Mouse (Mus musculus): ENCODE measurements around the gene Sod1. TPM values are rescaled to one million over a fixed set of nuclear protein-coding genes. Genes with fewer than 3 reads are reported as not detected.
"Not testable (repeated sequence)": the region's sequence is repeated elsewhere in the genome, so short reads cannot be mapped to it uniquely, and the experiment has no call there.

Gene Sod1
- total RNA-seq, 2 experiments from 2014 or later = 463 to 497 TPM

DNA sequence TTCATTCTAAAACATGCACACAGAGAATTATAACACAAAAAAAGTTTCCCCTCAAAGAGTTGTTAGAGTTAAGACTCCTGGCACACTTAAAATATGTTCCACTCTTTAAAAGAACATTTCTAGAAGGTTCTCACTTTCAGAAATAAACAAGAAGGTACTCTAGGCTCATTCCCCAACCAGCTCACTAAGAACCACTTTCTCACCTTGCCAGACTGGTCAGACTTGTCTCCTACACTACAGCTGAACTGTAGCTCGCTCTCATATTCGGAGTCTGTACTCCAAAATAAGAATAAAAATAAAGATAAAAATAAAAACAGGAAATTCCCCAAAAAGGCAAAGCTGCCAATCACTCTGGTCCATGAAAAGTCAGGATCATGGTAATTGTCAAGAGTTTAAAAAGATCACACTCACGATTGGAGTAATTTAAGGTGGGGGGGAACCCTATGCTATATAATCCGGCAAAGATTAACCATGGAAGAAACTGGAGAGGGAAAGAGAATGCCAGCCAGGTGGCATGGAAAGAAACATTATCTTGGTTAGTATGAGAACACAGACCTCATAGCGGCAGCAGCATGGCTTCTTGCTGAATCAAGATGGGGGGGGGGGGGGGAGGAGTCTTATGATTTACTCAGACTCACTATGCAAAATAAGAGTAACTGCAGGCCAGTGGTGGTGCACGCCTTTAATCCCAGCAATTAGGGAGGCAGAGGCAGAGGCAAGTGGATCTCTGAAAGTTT is 17.2 kb upstream of the Sod1 start:
- intact Hi-C loops (cut with DNase I) = no loop called here

DNA sequence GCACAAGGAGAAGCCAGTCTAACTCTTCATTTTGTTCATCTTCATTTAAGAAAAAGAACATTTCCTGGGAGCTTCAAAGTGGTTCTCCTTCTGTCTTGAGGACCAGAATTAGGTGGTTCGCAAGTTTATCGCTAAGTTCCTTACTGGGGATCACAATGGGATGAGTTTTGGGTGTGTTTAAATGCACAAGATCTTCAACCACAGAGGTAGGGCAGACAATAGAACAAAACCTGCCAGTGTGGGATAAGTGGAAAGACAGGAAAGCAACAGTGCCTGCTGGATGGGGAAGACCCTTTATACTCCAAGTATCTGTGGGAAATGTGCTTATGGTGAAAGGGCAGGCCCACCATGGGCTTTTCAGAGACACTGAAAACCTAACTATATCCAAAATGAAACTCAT is 15.7 kb upstream of the Sod1 start:
- DNase-seq = no peak
- intact Hi-C loops (cut with DNase I) = no loop called here

More for the DNA sequence above, 17.2 kb upstream of the Sod1 start:
- no peak for DNase-seq

DNA sequence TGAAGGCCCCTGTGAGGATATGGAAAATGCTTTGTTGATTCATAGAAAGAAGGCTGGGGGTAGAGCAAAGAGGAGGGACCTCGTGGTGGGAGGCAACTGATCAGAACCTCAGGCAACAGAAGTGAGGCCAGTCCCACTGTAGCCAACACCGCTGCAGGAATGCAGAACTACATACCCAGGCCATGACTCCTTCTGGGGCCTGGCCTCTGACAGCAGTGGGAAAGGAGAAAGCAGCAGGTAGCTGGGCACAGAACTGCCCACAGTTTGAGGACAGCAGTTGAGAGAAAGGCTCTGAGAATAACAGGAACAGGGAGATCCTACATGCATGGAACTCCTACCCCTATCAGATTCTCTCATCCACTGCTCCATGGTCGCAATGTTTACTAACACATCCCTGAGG is 11.6 kb upstream of the Sod1 start:
- DNase-seq = no peak
- intact Hi-C loops (cut with DNase I) = no loop called here

DNA sequence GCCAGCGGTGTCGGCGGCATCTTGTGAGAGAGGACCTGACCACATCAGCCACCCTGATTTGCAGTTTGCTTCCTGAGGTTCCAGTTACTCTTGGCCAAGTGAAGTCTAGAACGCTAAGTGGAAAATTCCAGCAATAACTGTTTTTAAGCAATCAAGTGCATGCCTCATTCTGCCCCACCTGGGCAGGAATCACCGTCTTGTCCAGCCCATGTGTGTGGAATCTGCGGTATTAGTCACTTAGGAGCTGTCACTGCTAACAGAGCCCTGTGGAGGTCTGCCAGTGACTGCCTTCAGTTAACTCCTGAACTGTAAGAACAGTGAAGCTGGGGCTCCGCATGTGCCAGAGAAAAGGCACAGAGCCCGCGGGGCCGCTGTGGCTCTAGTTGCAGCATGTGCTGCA is 9.8 kb upstream of the Sod1 start:
- intact Hi-C loops (cut with DNase I) = no loop called here
- DNase-seq = no peak

DNA sequence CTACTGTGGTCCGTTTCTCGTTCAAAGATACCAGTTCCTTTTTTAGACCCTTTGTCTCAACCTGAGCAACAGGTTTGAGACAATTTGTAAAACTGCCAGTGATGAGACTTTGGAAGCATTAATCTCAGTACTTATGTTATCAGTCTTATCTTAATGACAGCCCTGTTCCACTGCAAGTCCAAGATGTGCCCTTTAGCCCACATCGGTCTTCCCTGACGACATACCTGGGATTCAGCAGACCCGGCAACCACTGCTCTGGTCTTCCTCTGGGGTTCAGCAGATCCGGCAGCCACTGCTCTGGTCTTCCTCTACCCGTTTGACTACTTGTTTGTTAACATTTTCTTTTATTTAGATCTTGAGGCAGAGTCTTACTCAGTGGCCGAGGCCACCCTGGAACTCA is 8.8 kb upstream of the Sod1 start:
- DNase-seq = no peak
- intact Hi-C loops (cut with DNase I) = no loop called here

DNA sequence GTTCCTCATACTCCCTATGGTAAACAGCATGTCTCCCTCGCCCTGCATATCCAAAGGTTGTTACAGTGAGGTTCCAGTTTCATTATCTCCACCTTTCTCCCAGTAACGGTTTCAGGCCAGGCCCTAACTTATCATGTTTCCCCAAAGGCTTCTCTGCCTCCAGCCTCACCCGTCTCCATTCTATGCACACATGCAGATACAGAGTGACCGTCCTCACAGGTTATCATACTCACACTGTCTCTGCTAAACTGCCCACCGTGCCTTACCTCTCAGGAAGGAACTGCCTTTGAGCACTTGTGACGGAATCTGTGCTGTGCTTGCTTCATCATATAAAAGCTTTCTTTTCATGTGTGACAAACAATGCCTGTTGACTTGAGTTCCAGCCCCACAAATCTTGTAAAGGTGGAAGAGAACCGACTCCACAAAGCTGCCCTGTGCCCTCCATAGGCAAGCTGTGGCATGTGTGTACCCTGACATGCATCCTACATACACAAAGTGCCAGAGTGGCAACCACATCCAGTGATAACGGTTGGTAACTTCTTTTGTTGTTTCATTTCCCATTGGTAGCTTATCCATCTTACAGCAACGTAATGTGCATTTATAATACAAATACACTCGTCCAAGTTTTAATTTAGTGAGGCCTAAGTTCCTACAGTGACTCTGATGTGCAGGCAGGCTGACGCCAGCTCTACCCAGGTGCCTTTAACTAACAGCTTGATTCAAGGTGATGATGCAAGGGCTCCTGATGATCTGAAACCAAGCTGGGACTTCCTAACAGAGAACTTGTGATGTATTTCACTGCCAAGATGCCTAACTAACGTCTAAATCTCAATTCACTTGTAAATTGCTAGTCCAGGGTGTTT is 6.8 kb upstream of the Sod1 start:
- DNase-seq = no peak
- intact Hi-C loops (cut with DNase I) = no loop called here

DNA sequence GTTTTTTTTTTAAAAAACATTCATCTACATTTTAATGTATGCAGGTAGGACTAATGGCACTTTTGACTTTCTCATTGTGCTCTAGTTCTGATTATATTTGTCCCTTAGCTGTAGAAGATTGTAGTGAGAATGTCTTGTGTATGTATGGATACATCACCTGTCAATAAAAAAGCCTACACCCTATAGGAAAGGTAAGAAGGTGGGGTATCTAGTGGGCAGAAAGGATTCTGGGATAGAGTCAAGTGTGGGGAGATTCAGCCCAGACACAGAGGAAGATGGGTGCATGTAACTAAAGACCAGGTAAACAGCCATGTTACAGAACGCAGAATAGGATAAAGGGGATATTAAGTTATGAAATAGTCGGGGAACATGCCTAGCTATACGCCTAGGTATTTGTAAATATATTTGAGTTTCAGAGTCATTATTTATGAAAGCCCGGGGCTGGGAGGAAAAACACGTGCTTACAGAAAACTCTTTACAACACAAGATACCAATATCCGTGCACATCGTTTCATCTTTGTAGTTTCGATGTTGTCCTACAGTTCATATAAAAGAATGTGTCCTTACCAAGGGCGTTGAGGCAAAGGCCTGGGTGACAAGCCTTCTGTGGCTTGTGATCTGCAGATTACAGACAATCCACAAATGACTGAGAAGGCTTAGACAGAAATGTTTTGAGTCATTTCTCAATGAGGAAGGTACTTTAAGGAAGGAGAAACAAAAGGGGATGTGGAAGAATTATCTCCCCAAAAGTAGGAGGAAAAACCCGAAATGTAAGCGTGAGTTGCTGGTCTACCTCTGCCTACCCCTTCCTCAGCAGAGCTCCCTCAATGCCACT is 5.6 kb upstream of the Sod1 start:
- intact Hi-C loops (cut with DNase I) = no loop called here

DNA sequence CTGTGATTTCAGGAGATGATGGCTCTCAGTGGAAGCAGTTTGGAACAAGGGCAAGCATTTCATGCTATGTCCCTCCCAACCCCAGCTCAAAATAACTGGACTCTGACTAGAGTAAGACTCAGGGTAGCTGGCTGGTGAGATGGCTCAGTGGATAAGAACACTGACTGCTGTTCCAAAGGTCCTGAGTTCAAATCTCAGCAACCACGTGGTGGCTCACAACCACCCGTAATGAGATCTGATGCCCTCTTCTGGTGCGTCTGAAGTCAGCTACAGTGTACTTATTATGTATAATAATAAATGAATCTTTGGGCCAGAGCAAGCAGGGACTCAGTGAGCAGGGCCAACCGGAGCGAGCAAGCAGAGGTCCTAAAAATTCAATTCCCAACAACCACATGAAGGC is 4.7 kb upstream of the Sod1 start:
- DNase-seq; intact Hi-C loops (cut with DNase I): not testable (repeated sequence)

More for the DNA sequence above, 5.6 kb upstream of the Sod1 start:
- DNase-seq = no peak

DNA sequence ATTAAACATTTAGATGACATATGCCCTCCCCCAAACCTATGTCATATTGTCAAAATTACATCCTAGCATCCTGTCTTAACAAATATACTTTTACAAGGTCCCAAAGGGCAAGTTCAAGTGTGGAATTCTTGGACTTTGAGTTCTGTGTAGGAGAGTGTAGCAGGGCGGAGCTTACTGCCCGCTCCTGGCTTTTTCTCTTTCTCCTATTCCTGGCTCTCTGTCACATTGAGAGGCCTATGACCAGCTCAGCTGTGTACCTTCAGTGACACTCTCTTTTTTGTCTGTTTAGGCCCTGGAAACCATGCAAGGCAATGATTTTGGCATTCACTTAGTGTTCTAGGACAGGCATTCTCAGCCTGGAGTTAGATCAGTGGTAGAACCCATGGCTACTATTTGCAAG is 4.1 kb upstream of the Sod1 start:
- intact Hi-C loops (cut with DNase I) = no loop called here
- no peak for DNase-seq

DNA sequence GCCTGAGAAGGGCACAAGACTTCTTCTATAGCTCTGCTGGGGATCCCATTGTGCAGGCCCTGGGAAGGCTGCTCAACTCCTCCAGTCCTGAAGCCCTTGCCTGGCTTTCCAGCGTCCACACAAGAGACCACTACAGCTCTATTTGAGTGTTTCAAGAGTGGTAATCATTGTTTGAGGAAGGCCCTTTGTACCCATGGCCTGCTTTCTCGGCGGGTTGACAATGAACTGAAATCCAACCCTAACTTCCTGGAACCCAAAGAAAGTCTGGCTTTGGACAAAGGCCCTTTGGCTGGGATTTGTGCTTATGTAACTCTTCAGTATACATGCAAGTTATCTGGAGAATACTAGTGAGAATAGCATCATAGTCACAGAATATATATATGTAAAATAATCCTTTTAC is 3.2 kb upstream of the Sod1 start:
- no peak for DNase-seq
- intact Hi-C loops (cut with DNase I) = no loop called here

DNA sequence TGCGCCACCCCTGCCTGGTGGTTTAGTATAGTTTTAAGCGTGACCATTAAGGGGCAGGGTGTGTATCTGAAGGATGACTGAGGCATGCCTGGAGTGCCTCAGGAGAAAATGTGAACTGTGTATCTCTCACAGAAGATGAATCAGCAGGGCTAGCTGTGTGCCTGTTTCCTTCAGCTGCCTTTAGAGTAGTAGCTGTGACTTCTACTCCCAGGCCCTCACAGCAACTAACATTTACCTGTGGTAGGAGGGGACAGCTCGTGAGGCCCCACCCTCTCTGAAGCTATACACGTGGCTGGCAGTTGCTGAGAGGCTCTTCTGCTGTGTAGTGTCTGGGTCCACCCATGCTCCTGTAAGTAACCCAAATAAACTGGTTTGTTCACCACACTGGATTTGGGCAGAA is 2.6 kb upstream of the Sod1 start:
- DNase-seq = no peak
- intact Hi-C loops (cut with DNase I) = no loop called here

DNA sequence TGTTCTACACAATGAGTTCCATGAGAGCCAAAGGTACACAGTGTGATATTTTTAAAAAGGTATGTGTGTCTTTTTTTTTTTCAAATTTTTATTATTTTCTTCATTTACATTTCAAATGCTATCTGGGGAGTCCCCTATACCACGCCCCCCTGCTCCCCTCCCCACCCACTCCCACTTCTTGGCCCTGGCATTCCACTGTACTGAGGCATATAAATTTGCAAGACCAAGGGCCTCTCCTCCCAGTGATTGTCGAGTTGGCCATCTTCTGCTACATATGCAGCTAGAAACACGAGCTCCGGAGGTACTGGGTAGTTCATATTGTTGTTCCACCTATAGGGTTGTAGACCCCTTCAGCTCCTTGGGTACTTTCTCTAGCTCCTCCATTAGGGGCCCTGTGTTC is 1.1 kb upstream of the Sod1 start:
- intact Hi-C loops (cut with DNase I) = not testable (repeated sequence)

DNA sequence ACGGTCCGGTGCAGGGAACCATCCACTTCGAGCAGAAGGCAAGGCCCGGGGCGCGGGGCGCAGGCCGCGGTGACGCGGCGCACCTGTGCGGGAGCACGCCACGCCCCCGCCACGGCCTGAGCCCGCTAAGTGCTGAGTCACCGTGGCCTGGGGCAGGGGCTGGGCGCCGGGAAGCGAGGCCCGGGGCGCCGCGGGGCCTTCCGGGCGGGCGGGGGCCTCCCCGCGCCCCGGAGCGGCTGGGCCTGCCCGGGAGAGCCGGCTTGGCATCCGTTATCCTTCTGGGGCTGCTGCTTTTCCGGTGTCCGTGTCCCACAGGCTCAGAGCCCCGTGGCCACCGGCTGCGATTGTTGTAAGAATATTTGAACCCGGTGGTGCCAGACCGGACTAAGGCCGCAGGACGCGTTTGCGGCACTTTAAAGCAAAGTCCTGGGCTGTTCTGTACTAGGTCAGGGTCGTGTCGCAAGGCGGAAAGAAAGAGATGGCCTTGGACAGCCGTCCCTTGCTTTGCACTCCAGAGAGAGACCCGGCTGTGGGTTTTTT is 408 bp downstream of the Sod1 start:
- intact Hi-C loops (cut with DNase I) = loop anchor here (2.0 kb wide), 1 partner anchor 62 kb away; no protein-coding TSS in a partner anchor
- DNase-seq = no peak

More for the DNA sequence above, 1.1 kb upstream of the Sod1 start:
- not testable (repeated sequence) for DNase-seq

DNA sequence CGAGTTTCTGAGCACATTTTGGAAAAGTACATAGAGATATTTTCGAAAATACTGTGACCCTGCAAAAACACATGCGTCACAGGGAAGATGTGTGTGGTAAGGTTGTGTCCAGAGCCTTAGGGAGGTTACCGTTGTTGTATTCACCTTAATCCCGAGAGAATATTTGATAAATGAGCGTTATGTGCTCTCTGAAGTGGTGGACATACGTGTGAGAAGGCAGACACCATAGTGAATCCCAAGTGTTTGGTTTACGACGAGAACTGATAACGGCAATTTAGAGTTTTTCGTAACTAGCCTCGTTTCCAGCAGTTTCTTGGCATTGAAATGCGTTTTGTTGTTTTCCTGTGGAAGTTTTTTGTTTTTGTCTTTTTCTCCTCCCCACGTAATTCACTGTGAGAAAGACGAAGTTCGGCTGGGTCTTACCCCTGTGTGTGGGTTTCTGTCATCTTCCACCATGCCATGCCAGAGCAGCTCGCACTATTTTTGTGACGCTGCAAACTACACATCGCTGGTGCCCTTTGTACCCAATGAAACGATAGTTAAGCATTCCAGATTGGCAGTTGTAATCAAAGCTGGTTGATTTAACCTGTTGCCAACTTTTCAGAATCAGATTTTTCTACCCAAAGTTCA is 1.0 kb downstream of the Sod1 start:
- DNase-seq = peak in 1 of 2 experiments; percentile 7
- intact Hi-C loops (cut with DNase I) = loop anchor here (2.0 kb wide), 1 partner anchor 61 kb away; no protein-coding TSS in a partner anchor

DNA sequence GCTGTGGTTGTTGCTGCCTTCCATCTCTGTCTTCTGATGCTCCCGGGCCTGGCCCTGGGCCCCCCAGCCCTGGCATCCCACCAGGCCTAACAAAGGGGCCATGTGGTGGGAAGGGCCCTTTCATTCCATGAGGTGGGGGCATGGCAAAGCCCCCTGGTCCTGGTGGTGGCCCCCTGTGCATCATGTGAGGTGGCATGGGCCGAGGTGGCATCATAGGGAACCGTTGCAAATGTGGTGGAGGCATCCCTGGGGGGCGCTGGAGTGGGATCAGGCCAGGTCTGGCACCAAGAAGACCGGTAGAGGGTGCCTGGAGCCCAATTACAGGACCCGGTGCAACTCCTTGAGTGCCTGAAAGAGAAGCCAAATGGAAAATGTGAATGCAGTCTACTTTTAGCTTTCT is 9.3 kb downstream of the Sod1 start:
- intact Hi-C loops (cut with DNase I) = no loop called here
- no peak for DNase-seq

DNA sequence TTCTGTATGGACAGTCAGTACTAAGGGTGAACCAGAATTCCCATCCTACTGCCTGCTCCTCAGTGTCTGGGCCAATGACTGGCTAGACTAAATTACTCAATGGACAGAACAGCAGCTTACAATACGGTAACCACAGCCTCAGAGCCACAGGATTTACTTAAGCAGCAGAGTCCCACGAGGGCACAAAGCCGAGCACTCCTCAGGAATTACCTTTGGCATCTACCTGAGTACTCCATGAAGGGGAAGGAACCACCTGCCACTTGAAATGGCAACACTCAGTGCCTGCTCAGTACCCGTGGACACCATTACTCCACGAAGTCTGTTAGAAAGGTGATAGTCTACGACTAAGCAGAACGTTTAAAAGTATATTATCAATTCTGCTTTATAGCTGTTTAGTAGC is 10.7 kb downstream of the Sod1 start:
- DNase-seq = no peak
- intact Hi-C loops (cut with DNase I) = no loop called here

DNA sequence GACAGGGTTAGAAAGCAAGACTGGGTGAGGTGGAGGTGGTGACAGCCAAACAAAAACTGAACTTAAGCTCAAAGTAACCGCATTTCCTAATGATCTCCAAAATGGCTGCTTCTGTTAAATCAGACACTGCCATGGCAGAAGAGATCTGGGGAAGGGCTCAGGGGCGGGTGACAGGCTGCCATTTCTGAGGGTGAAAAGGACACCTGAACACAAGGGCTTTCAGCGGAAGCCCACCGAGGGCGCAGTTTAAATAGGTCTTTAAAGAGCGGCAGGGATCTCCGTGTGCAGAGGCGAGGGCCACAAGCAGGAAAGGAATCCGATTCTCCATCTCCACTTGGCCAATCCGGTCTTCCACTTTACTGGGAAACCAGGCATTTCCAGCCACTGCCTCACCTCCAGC is 13.1 kb downstream of the Sod1 start:
- intact Hi-C loops (cut with DNase I) = no loop called here
- no peak for DNase-seq

DNA sequence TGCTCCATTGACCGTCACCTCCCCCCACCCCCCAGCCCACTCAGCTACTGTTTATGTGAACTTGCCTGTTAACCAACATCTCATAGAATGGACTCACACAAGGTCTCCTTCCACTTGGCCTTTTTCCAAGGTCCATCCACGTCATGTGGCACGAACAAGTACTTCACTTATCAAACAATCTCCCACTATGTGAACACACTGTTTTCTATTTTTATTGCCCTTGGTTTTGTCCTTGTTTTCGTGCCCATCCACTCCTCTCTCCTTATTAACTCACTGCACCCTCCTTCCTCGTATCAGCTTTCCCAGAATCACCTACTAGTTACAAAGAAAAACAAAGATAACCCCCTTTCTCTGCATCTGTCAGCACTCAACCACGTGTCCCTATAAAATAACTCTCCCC is 14.1 kb downstream of the Sod1 start:
- intact Hi-C loops (cut with DNase I) = no loop called here
- no peak for DNase-seq

DNA sequence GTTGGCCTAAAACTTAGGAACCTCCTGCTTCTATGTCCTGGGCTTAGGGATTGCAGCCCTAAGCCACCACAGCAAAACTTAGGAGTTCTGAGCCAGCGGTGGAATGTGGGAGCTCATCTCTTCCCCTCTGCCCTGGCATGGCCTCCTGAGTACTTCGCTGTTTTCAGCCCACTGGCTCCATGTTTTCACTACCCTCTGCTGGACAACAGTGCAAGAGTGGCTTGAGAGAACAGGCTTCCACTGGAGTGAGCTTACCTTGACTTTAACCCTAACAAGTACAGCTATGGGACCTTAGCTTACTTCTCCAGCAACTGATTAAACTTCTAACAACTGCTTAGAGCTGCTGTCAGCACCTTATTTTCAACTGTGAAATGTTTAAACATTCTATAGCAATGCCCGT is 14.6 kb downstream of the Sod1 start:
- peak in 1 of 2 experiments; percentile 9 for DNase-seq
- intact Hi-C loops (cut with DNase I) = no loop called here

DNA sequence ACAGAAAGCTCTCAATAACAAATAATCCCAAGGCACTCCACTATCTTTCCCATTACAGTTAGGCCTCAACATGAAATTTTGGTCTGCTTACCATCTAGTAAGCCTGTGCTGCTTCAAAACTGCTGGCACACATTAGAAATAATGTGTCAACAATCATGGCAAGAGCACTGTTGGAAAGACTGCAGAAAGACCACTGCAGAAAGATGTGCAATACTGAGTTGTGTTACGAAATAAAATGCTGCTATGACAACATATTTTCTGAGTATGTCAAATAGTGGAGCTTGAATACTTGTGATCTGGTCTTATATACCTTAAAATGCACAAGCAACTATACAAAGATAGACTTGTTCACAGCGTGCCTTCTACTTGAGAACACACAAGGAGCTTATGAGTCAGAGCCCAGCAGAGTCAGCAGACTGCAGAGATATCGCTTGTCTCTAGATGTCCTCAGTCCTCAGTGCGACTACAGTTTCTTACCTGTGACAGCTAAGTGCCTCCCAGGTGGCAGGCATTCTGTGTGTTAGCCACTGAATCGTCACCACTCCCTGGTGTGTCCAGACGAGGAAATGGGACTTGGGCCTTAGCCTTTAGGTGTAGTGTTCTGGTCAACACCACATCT is 18.7 kb downstream of the Sod1 start:
- intact Hi-C loops (cut with DNase I) = no loop called here
- DNase-seq = no peak
